Mouse (Mus musculus) testis, adult 2 months (tissue): Measurements from ENCODE around the gene Pym1. TPM values are rescaled to one million over a fixed set of nuclear protein-coding genes. Genes with fewer than 3 reads are reported as not detected.
A peak's percentile ranks its signal among the peaks of the same experiment; 100 is the strongest.

Source experiments
- H3K27ac ChIP-seq: fragments of 200-500 bp; 2 replicates; pipeline ENCODE4 v1.5.1; 2012; ENCODE audit warnings: low read depth, low read length; ENCODE audit not compliant: control insufficient read depth, insufficient read depth
- H3K27me3 ChIP-seq: fragments of 200-500 bp; 2 replicates; pipeline ENCODE4 v1.6.1; 2012; ENCODE audit warnings: mild to moderate bottlenecking, low read length, moderate library complexity; ENCODE audit not compliant: control insufficient read depth, insufficient read depth
- H3K36me3 ChIP-seq: fragments of 200-500 bp; 2 replicates; pipeline ENCODE4 v1.6.1; 2012; ENCODE audit warnings: mild to moderate bottlenecking, low read length; ENCODE audit not compliant: control insufficient read depth, insufficient read depth
- H3K4me1 ChIP-seq: fragments of 200-500 bp; 2 replicates; pipeline ENCODE4 v1.6.1; 2012; ENCODE audit warnings: low read length; ENCODE audit not compliant: control insufficient read depth, insufficient read depth
- H3K4me3 ChIP-seq: fragments of 200-500 bp; 2 replicates; pipeline ENCODE4 v1.5.1; 2012; ENCODE audit warnings: low read depth, mild to moderate bottlenecking, low read length, moderate library complexity, mixed read lengths; ENCODE audit not compliant: control insufficient read depth
- CTCF ChIP-seq: fragments of 200-500 bp; IDR thresholded peaks from 2 replicates; pipeline ENCODE4 v1.5.1; 2012; ENCODE audit warnings: low read depth, mild to moderate bottlenecking, inconsistent platforms, low read length, moderate library complexity; ENCODE audit not compliant: control insufficient read depth, insufficient read depth, insufficient replicate concordance
- POLR2A ChIP-seq: fragments of 200-500 bp; IDR thresholded peaks from 2 replicates; pipeline ENCODE4 v1.6.1; 2012; ENCODE audit warnings: low read depth, mild to moderate bottlenecking, inconsistent platforms, low read length, moderate library complexity; ENCODE audit not compliant: control insufficient read depth
- polyA plus RNA-seq: library from polyadenylated mRNA; depleted of rRNA; stranded (reverse); fragments of >200 nt; gene quantifications from 2 replicates; pipeline ENCODE4 v1.2.3, GENCODE M21; 2012

Gene Pym1
- polyA plus RNA-seq, 1 experiment, result 19.5 TPM

GRCm38 (mm10) chr10:128795581-128795980 is 47.9 kb downstream of the Pym1 start:
- no peaks in the 10 kb centered on the region; the same call in 1 of the 2 replicates for H3K4me1 ChIP-seq
- no peak overlapping the region for H3K4me3 ChIP-seq
- TF ChIP-seq CTCF, result no peak
- no peak for TF ChIP-seq POLR2A
- H3K27me3 ChIP-seq, result no peaks in the 10 kb centered on the region
- no peaks in the 10 kb centered on the region for H3K36me3 ChIP-seq
- no peak overlapping the region for H3K27ac ChIP-seq

- H3K4me1 ChIP-seq, result peaks cover 5% of the 10 kb centered on the region
- no peaks in the 10 kb centered on the region for H3K36me3 ChIP-seq
- no peak for TF ChIP-seq CTCF
- TF ChIP-seq POLR2A, result no peak
- H3K27me3 ChIP-seq, result no peaks in the 10 kb centered on the region
- no peak overlapping the region for H3K27ac ChIP-seq
- H3K4me3 ChIP-seq, result no peak overlapping the region
Observed at GRCm38 (mm10) chr10:128798676-128799075, 51.0 kb downstream of the Pym1 start.

GRCm38 (mm10) chr10:128801981-128802495 is 54.3 kb downstream of the Pym1 start:
- Histone ChIP-seq H3K4me3 (no peak overlapping the region), H3K27ac (no peak overlapping the region), H3K27me3 (no peaks in the 10 kb centered on the region), H3K4me1 (peaks cover 18% of the 10 kb centered on the region), H3K36me3 (no peaks in the 10 kb centered on the region)
- TF ChIP-seq POLR2A (no peak), CTCF (no peak)

- no peaks in the 10 kb centered on the region for H3K36me3 ChIP-seq
- no peaks in the 10 kb centered on the region for H3K27me3 ChIP-seq
- no peak for TF ChIP-seq CTCF
- no peak for TF ChIP-seq POLR2A
- H3K4me1 ChIP-seq, result peaks cover 22% of the 10 kb centered on the region
- H3K27ac ChIP-seq, result no peak overlapping the region
- H3K4me3 ChIP-seq, result no peak overlapping the region
Observed at GRCm38 (mm10) chr10:128802956-128803355, 55.3 kb downstream of the Pym1 start.

- H3K27ac ChIP-seq, result no peak overlapping the region; the same call in 1 of the 2 replicates
- TF ChIP-seq CTCF (no peak), POLR2A (no peak)
- no peaks in the 10 kb centered on the region for H3K36me3 ChIP-seq
- H3K4me3 ChIP-seq, result no peak overlapping the region
- peaks cover 22% of the 10 kb centered on the region for H3K4me1 ChIP-seq
- H3K27me3 ChIP-seq, result no peaks in the 10 kb centered on the region
Observed at GRCm38 (mm10) chr10:128803361-128803760, 55.7 kb downstream of the Pym1 start.

GRCm38 (mm10) chr10:128803771-128804270 is 56.1 kb downstream of the Pym1 start, which contains the start of gene Dnajc14:
Gene Dnajc14, plus strand, starts transcription at chr10:128804062.
- Histone ChIP-seq H3K36me3 (no peaks in the 10 kb centered on the region), H3K27ac (peak within 1 kb of the TSS; percentile 68), H3K27me3 (no peaks in the 10 kb centered on the region), H3K4me3 (peak within 1 kb of the TSS; percentile 78), H3K4me1 (peaks cover 22% of the 10 kb centered on the region)
- no peak for TF ChIP-seq POLR2A
- no peak for TF ChIP-seq CTCF

GRCm38 (mm10) chr10:128804271-128805091 is 56.8 kb downstream of the Pym1 start, which contains the start of gene Tmem198b:
Gene Tmem198b, minus strand, starts transcription at chr10:128804370.
- no peaks in the 10 kb centered on the region for H3K36me3 ChIP-seq
- H3K4me3 ChIP-seq, result peak within 1 kb of the TSS; percentile 78
- TF ChIP-seq POLR2A, result no peak
- TF ChIP-seq CTCF, result no peak
- peak within 1 kb of the TSS; percentile 68 for H3K27ac ChIP-seq
- H3K4me1 ChIP-seq, result peaks cover 22% of the 10 kb centered on the region
- no peaks in the 10 kb centered on the region for H3K27me3 ChIP-seq
